Mouse (Mus musculus) myocyte (in vitro differentiated cells): Measurements from ENCODE around the gene Mgat3. TPM values are rescaled to one million over a fixed set of nuclear protein-coding genes. Genes with fewer than 3 reads are reported as not detected.

Experiments used
- H3K27me3 ChIP-seq: one replicate; pipeline ENCODE4 v1.6.1; 2011; ENCODE audit not compliant: control insufficient read depth, insufficient read depth, insufficient read length
- H3K36me3 ChIP-seq: one replicate; pipeline ENCODE4 v1.6.1; 2011; ENCODE audit not compliant: control insufficient read depth, insufficient read depth
- H3K4me2 ChIP-seq: one replicate; pipeline ENCODE4 v1.6.1; 2011; ENCODE audit warnings: low read depth, control low read depth
- H3K4me3 ChIP-seq: one replicate; pipeline ENCODE4 v1.5.1; 2011; ENCODE audit warnings: mild to moderate bottlenecking, control low read depth, moderate library complexity
- H3K79me2 ChIP-seq: one replicate; pipeline ENCODE4 v1.6.1; 2011; ENCODE audit not compliant: control insufficient read depth, insufficient read depth
- H3ac ChIP-seq: one replicate; pipeline ENCODE4 v1.6.1; 2011; ENCODE audit not compliant: control insufficient read depth, insufficient read length
- CEBPB ChIP-seq: IDR thresholded peaks from 2 replicates; pipeline ENCODE4 v1.6.1; 2011; ENCODE audit warnings: mild to moderate bottlenecking, moderate library complexity; ENCODE audit not compliant: poor library complexity, insufficient read depth, severe bottlenecking
- E2F4 ChIP-seq: IDR thresholded peaks from one replicate; pipeline ENCODE4 v1.6.1; 2011; ENCODE audit warnings: mild to moderate bottlenecking, control low read depth, moderate library complexity; ENCODE audit not compliant: insufficient read depth
- MAX ChIP-seq: IDR thresholded peaks from one replicate; pipeline ENCODE4 v1.6.1; 2011; ENCODE audit warnings: low read depth, mild to moderate bottlenecking, control low read depth
- MYOD1 ChIP-seq, 3 experiments: IDR thresholded peaks; one replicate each; pipeline ENCODE4 v1.6.1; 2011; ENCODE audit warnings: control low read depth in 2 of 3, low read depth in 2 of 3, mild to moderate bottlenecking in 2 of 3, moderate library complexity in 1 of 3; ENCODE audit not compliant: insufficient read length in 2 of 3, control insufficient read depth in 1 of 3
- MYOG ChIP-seq, 3 experiments: IDR thresholded peaks; one replicate each; pipeline ENCODE4 v1.6.1; 2011; ENCODE audit warnings: control low read depth in 2 of 3, low read depth in 2 of 3, mild to moderate bottlenecking in 2 of 3; ENCODE audit not compliant: insufficient read length in 2 of 3, control insufficient read depth in 1 of 3, insufficient read depth in 1 of 3
- POLR2A ChIP-seq: IDR thresholded peaks from one replicate; pipeline ENCODE4 v1.6.1; 2011; ENCODE audit warnings: low read depth, mild to moderate bottlenecking, control low read depth, moderate library complexity; ENCODE audit not compliant: insufficient read length
- POLR2AphosphoS2 ChIP-seq: IDR thresholded peaks from one replicate; pipeline ENCODE4 v1.6.1; 2011; ENCODE audit warnings: low read depth, control low read depth; ENCODE audit not compliant: insufficient read length
- REST ChIP-seq: IDR thresholded peaks from one replicate; pipeline ENCODE4 v1.6.1; 2011; ENCODE audit warnings: mild to moderate bottlenecking, control low read depth, moderate library complexity; ENCODE audit not compliant: insufficient read depth, insufficient read length
- SRF ChIP-seq: IDR thresholded peaks from one replicate; pipeline ENCODE4 v1.6.1; 2011; ENCODE audit warnings: low read depth; ENCODE audit not compliant: control insufficient read depth, insufficient read length
- TCF12 ChIP-seq: IDR thresholded peaks from one replicate; pipeline ENCODE4 v1.6.1; 2011; ENCODE audit warnings: mild to moderate bottlenecking, control low read depth; ENCODE audit not compliant: poor library complexity, insufficient read depth, severe bottlenecking
- TCF3 ChIP-seq: IDR thresholded peaks from one replicate; pipeline ENCODE4 v1.6.1; 2011; ENCODE audit warnings: low read depth, control low read depth; ENCODE audit not compliant: insufficient read length
- USF1 ChIP-seq: IDR thresholded peaks from one replicate; pipeline ENCODE4 v1.6.1; 2011; ENCODE audit warnings: low read depth, mild to moderate bottlenecking, control low read depth, moderate library complexity
- polyA plus RNA-seq: library from polyadenylated mRNA; unstranded; fragments of >200 nt; fragmentation: generic; extraction: Trizol; gene quantifications from one replicate; pipeline ENCODE4 v1.2.1, GENCODE M21; 2012; ENCODE audit warnings: missing spikeins

Mgat3 gene
- polyA plus RNA-seq, 1 experiment: 9.7 TPM

DNA sequence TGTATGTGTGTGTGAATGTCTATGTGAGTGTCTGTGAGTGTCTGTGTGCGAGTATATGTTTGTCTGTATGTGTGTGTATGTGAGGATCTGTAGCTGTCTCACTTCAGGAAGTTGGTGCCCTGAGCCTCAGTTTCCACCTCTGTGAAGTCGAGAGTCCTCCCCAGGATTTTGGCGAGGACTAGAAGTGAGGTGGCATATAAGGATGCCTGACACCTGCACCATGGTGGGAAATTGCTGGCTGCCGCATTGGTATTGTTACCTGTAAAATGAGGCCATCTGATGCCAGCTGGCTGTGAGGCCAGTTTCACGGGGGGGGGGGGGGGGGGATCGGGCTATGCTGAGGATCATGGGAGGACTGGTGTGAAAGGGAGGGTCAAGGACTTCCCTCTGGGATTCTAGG, 2.2 kb downstream of the Mgat3 start:
- Histone ChIP-seq H3K27me3 (no peaks in the 10 kb centered on the region), H3K36me3 (no peaks in the 10 kb centered on the region), H3K79me2 (peaks cover 18% of the 10 kb centered on the region), H3K4me3 (no peak overlapping the region), H3ac (no peak overlapping the region), H3K4me2 (no peak overlapping the region)
- no peak for TF ChIP-seq MYOD1 (IDR thresholded peaks at IDR 0.05; ENCODE audit: control insufficient read depth in 1 of 3, insufficient read length in 2 of 3, low read depth in 2 of 3)
- TF ChIP-seq REST: no peak
- TF ChIP-seq USF1: no peak
- no peak for TF ChIP-seq POLR2A
- no peak for TF ChIP-seq CEBPB
- TF ChIP-seq E2F4: no peak
- no peak for TF ChIP-seq POLR2AphosphoS2
- no peak for TF ChIP-seq TCF12
- no peak for TF ChIP-seq MYOG (IDR thresholded peaks at IDR 0.05; ENCODE audit: control insufficient read depth in 1 of 3, insufficient read depth in 1 of 3, insufficient read length in 2 of 3, low read depth in 2 of 3)
- no peak for TF ChIP-seq SRF
- TF ChIP-seq MAX: no peak
- TF ChIP-seq TCF3: no peak

DNA sequence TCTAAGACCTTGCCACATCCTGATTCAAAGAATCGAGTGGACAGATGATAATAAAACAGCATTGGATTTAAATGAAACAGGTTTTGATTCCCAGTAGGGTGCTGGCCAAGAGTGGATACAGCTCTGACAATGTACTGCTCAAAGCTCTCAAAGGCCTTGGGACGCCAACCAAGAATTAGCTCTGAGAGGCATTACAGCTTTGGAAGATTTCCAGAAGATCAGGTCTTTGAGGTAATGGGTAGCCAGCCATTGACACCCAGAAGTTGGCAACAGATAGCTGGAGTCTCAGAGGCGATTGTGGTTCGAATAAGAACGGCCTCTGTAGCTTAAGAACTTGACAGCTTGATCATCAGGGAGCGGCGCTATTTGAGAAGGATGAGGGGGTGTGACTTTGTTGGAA, 8.0 kb downstream of the Mgat3 start:
- no peak for TF ChIP-seq REST
- TF ChIP-seq CEBPB: no peak
- no peak for TF ChIP-seq MYOD1 (IDR thresholded peaks at IDR 0.05; ENCODE audit: control insufficient read depth in 1 of 3, insufficient read length in 2 of 3, low read depth in 2 of 3)
- TF ChIP-seq TCF3: no peak
- no peak for TF ChIP-seq USF1
- no peak for TF ChIP-seq MYOG (IDR thresholded peaks at IDR 0.05; ENCODE audit: control insufficient read depth in 1 of 3, insufficient read depth in 1 of 3, insufficient read length in 2 of 3, low read depth in 2 of 3)
- no peak for TF ChIP-seq POLR2A
- no peak for TF ChIP-seq E2F4
- no peak for TF ChIP-seq SRF
- no peak for TF ChIP-seq POLR2AphosphoS2
- TF ChIP-seq TCF12: no peak
- no peak for TF ChIP-seq MAX
- no peak overlapping the region for H3ac ChIP-seq

GRCm38 (mm10) chr15:80182072-80182700, 8.7 kb downstream of the Mgat3 start:
- no peak overlapping the region for H3K4me2 ChIP-seq
- no peak overlapping the region for H3K4me3 ChIP-seq
- no peaks in the 10 kb centered on the region for H3K27me3 ChIP-seq
- H3K36me3 ChIP-seq: no peaks in the 10 kb centered on the region
- H3ac ChIP-seq: no peak overlapping the region
- H3K79me2 ChIP-seq: peaks cover 9% of the 10 kb centered on the region
- TF ChIP-seq USF1: no peak
- no peak for TF ChIP-seq MYOD1 (IDR thresholded peaks at IDR 0.05; ENCODE audit: control insufficient read depth in 1 of 3, insufficient read length in 2 of 3, low read depth in 2 of 3)
- no peak for TF ChIP-seq SRF
- no peak for TF ChIP-seq MYOG (IDR thresholded peaks at IDR 0.05; ENCODE audit: control insufficient read depth in 1 of 3, insufficient read depth in 1 of 3, insufficient read length in 2 of 3, low read depth in 2 of 3)
- TF ChIP-seq TCF3: no peak
- TF ChIP-seq MAX: no peak
- TF ChIP-seq POLR2AphosphoS2: no peak
- no peak for TF ChIP-seq CEBPB
- no peak for TF ChIP-seq TCF12
- no peak for TF ChIP-seq POLR2A
- TF ChIP-seq REST: no peak
- TF ChIP-seq E2F4: no peak

More for the DNA sequence above, 8.0 kb downstream of the Mgat3 start:
- no peaks in the 10 kb centered on the region for H3K36me3 ChIP-seq
- no peak overlapping the region for H3K4me2 ChIP-seq
- H3K79me2 ChIP-seq: peaks cover 7% of the 10 kb centered on the region
- no peak overlapping the region for H3K4me3 ChIP-seq
- H3K27me3 ChIP-seq: no peaks in the 10 kb centered on the region

DNA sequence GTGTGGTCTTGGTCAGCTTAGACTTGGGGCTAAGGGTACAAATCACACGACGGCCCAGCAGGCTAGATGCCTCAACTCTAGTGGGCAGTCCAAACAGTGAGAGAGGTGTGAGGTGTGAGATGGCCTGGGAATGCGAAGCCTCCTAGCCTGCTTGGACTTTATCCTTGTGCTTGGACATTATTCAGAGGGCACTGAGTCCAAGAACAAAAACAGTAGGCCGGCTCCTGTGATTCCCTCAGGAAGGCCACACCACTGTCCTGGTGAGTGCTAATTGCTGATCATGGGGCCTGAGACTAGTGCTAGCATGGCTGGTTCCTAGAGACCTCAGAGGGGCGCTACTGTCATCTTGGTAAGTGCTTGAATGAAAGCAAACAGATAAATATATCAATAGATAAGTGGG, 15.4 kb downstream of the Mgat3 start:
- no peak overlapping the region for H3ac ChIP-seq
- no peak overlapping the region for H3K4me3 ChIP-seq
- TF ChIP-seq CEBPB (no peak), POLR2AphosphoS2 (no peak)
- H3K36me3 ChIP-seq: no peaks in the 10 kb centered on the region
- H3K4me2 ChIP-seq: no peak overlapping the region
- no peaks in the 10 kb centered on the region for H3K27me3 ChIP-seq
- H3K79me2 ChIP-seq: peaks cover 16% of the 10 kb centered on the region

GRCm38 (mm10) chr15:80190075-80190474, 16.6 kb downstream of the Mgat3 start:
- TF ChIP-seq MYOD1 (IDR thresholded peaks at IDR 0.05; ENCODE audit: control insufficient read depth in 1 of 3, insufficient read length in 2 of 3, low read depth in 2 of 3): no peak
- TF ChIP-seq TCF3: no peak
- TF ChIP-seq REST: no peak
- Histone ChIP-seq H3K4me3 (no peak overlapping the region), H3K4me2 (no peak overlapping the region), H3ac (no peak overlapping the region), H3K79me2 (peaks cover 16% of the 10 kb centered on the region), H3K27me3 (no peaks in the 10 kb centered on the region), H3K36me3 (no peaks in the 10 kb centered on the region)
